Mouse (Mus musculus) brain, adult 10 weeks (tissue): ENCODE data around the gene 4930442H23Rik. TPM values are rescaled to one million over a fixed set of nuclear protein-coding genes. Genes with fewer than 3 reads are reported as not detected.

Source experiments
- polyA plus RNA-seq: library from polyadenylated mRNA; stranded (reverse); fragments of 350-450 nt; fragmentation: Illumina TruSeq; extraction: RNeasy Lipid Tissue Mini Kit (QIAGEN cat#74804); gene quantifications from one replicate; pipeline ENCODE4 v1.2.3, GENCODE M21; 2015; ENCODE audit warnings: low read depth, low replicate concordance

The 4930442H23Rik gene
- not detected for polyA plus RNA-seq

GRCm38 (mm10) chr10:81183805-81184204, at the start of gene 4930442H23Rik:
TSS of gene 4930442H23Rik (minus strand) at chr10:81183849.

GRCm38 (mm10) chr10:81232580-81233225, 49.1 kb upstream of the 4930442H23Rik start, which contains the start of gene Zfr2:
TSS of gene Zfr2 (plus strand) at chr10:81233155.

GRCm38 (mm10) chr10:81230438-81231332, 47.0 kb upstream of the 4930442H23Rik start, which contains the start of gene Atcay:
TSS of gene Atcay (minus strand) at chr10:81230833.

GRCm38 (mm10) chr10:81201807-81202758, 18.4 kb upstream of the 4930442H23Rik start, which contains the start of gene Nmrk2:
TSS of gene Nmrk2 (minus strand) at chr10:81202051.

GRCm38 (mm10) chr10:81182336-81183333, 1.0 kb downstream of the 4930442H23Rik start, which contains the start of gene Dapk3:
TSS of gene Dapk3 (plus strand) at chr10:81183005.

GRCm38 (mm10) chr10:81176466-81177271, 7.0 kb downstream of the 4930442H23Rik start, which contains the start of gene Eef2:
TSS of gene Eef2 (plus strand) at chr10:81176631.

GRCm38 (mm10) chr10:81167200-81168086, 16.2 kb downstream of the 4930442H23Rik start, which contains the start of gene Pias4:
TSS of gene Pias4 (minus strand) at chr10:81167923.

GRCm38 (mm10) chr10:81134966-81135681, 48.5 kb downstream of the 4930442H23Rik start, which contains the start of gene Zbtb7a:
TSS of gene Zbtb7a (plus strand) at chr10:81135220.

Other genes starting within 250 kb of the 4930442H23Rik start
- gene Gng7, start 168.9 kb downstream of the 4930442H23Rik start, polyA plus RNA-seq, result 167 TPM
- gene Diras1, start 158.2 kb downstream of the 4930442H23Rik start, polyA plus RNA-seq, result 90.3 TPM
- 48.1 TPM for gene Slc39a3, start 146.4 kb downstream of the 4930442H23Rik start, polyA plus RNA-seq
- 171 TPM for gene Sgta, start 123.7 kb downstream of the 4930442H23Rik start, polyA plus RNA-seq
- 39.4 TPM for gene Thop1, start 113.8 kb downstream of the 4930442H23Rik start, polyA plus RNA-seq
- gene Creb3l3, start 85.0 kb downstream of the 4930442H23Rik start, polyA plus RNA-seq, result 0.51 TPM
- gene Map2k2, start 77.9 kb downstream of the 4930442H23Rik start, polyA plus RNA-seq, result 96.3 TPM
- 45.3 TPM for gene Zbtb7a, start 48.6 kb downstream of the 4930442H23Rik start, polyA plus RNA-seq
- 17.8 TPM for gene Pias4, start 15.9 kb downstream of the 4930442H23Rik start, polyA plus RNA-seq
- 804 TPM for gene Eef2, start 7.2 kb downstream of the 4930442H23Rik start, polyA plus RNA-seq
- gene Dapk3, start 844 bp downstream of the 4930442H23Rik start, polyA plus RNA-seq, result 65.2 TPM
- gene Nmrk2, start 18.2 kb upstream of the 4930442H23Rik start, polyA plus RNA-seq, result not detected
- gene Atcay, start 47.0 kb upstream of the 4930442H23Rik start, polyA plus RNA-seq, result 148 TPM
- gene Zfr2, start 49.3 kb upstream of the 4930442H23Rik start, polyA plus RNA-seq, result 39.4 TPM
- gene Matk, start 69.1 kb upstream of the 4930442H23Rik start, polyA plus RNA-seq, result 194 TPM
- 82.8 TPM for gene Mrpl54, start 83.1 kb upstream of the 4930442H23Rik start, polyA plus RNA-seq
- gene Apba3, start 83.1 kb upstream of the 4930442H23Rik start, polyA plus RNA-seq, result 30.7 TPM
- gene Tjp3, start 107.7 kb upstream of the 4930442H23Rik start, polyA plus RNA-seq, result 0.57 TPM
- gene Pip5k1c, start 109.1 kb upstream of the 4930442H23Rik start, polyA plus RNA-seq, result 246 TPM
- gene Cactin, start 137.3 kb upstream of the 4930442H23Rik start, polyA plus RNA-seq, result 18.8 TPM
- 0.85 TPM for gene Tbxa2r, start 144.9 kb upstream of the 4930442H23Rik start, polyA plus RNA-seq
- 1.2 TPM for gene Gipc3, start 159.4 kb upstream of the 4930442H23Rik start, polyA plus RNA-seq
- gene Hmg20b, start 166.6 kb upstream of the 4930442H23Rik start, polyA plus RNA-seq, result 24.4 TPM
- 19.9 TPM for gene Mfsd12, start 173.6 kb upstream of the 4930442H23Rik start, polyA plus RNA-seq
- gene 4930404N11Rik, start 182.0 kb upstream of the 4930442H23Rik start, polyA plus RNA-seq, result not detected
- 48.4 TPM for gene Fzr1, start 194.7 kb upstream of the 4930442H23Rik start, polyA plus RNA-seq
- gene Dohh, start 200.6 kb upstream of the 4930442H23Rik start, polyA plus RNA-seq, result 94.1 TPM
- gene Gm48551, start 200.6 kb upstream of the 4930442H23Rik start, polyA plus RNA-seq, result 5.0 TPM
- 3.5 TPM for gene Gm48552, start 205.2 kb upstream of the 4930442H23Rik start, polyA plus RNA-seq
- 2.5 TPM for gene Smim24, start 209.2 kb upstream of the 4930442H23Rik start, polyA plus RNA-seq